Mouse (Mus musculus): ENCODE results near the gene Cacna1h. TPM values are rescaled to one million over a fixed set of nuclear protein-coding genes. Genes with fewer than 3 reads are reported as not detected.
A peak's percentile ranks its signal among the peaks of the same experiment; 100 is the strongest.

Gene Cacna1h
- polyA plus RNA-seq, 1 experiment from 2014 or later = 0.17 TPM

GRCm38 (mm10) chr17:25340003-25340402, 93.6 kb downstream of the Cacna1h start:
- H3K27me3 ChIP-seq (ENCODE audit: control insufficient read depth, insufficient read depth, low read depth, low read length) = no peaks in the 10 kb centered on the region
- H3K4me1 ChIP-seq (ENCODE audit: control insufficient read depth, low read depth, low read length) = peaks cover 2% of the 10 kb centered on the region
- no peak overlapping the region for H3K27ac ChIP-seq (ENCODE audit: low read length)
- 64% methylated on average over 6 of the region's 6 CpGs for WGBS (ENCODE audit: insufficient replicate concordance)
- ATAC-seq (ENCODE audit: low read depth) = peak; percentile 64
- H3K4me2 ChIP-seq (ENCODE audit: low read depth, low read length) = no peak overlapping the region
- no peak overlapping the region for H3K9ac ChIP-seq (ENCODE audit: low read depth, low read length)
- H3K36me3 ChIP-seq (ENCODE audit: control insufficient read depth, insufficient read depth) = no peaks in the 10 kb centered on the region
- no peak overlapping the region for H3K4me3 ChIP-seq (ENCODE audit: low read depth, low read length)
- no peaks in the 10 kb centered on the region for H3K9me3 ChIP-seq (replicated peaks; ENCODE audit: control insufficient read depth, low read length)

- peak; percentile 62 for ATAC-seq (ENCODE audit: low read depth)
- no peak overlapping the region for H3K4me2 ChIP-seq (ENCODE audit: low read depth, low read length)
- H3K9ac ChIP-seq (ENCODE audit: low read depth, low read length) = no peak overlapping the region
- peak overlapping the region; percentile 64 for H3K27ac ChIP-seq (ENCODE audit: low read length)
- H3K4me1 ChIP-seq (ENCODE audit: control insufficient read depth, low read depth, low read length) = peaks cover 2% of the 10 kb centered on the region
- no peaks in the 10 kb centered on the region for H3K9me3 ChIP-seq (replicated peaks; ENCODE audit: control insufficient read depth, low read length)
- WGBS (ENCODE audit: insufficient replicate concordance) = 51% methylated on average over 4 of the region's 4 CpGs
- H3K27me3 ChIP-seq (ENCODE audit: control insufficient read depth, insufficient read depth, low read depth, low read length) = no peaks in the 10 kb centered on the region; the same call in 1 of the 2 replicates
- no peaks in the 10 kb centered on the region for H3K36me3 ChIP-seq (ENCODE audit: control insufficient read depth, insufficient read depth)
- H3K4me3 ChIP-seq (ENCODE audit: low read depth, low read length) = no peak overlapping the region
Observed at GRCm38 (mm10) chr17:25338218-25338617, 95.4 kb downstream of the Cacna1h start.

GRCm38 (mm10) chr17:25333943-25334342, 99.6 kb downstream of the Cacna1h start:
- Histone ChIP-seq H3K27me3 (ENCODE audit: control insufficient read depth, insufficient read depth, low read depth, low read length) (no peaks in the 10 kb centered on the region; the same call in none of the 2 replicates), H3K4me3 (ENCODE audit: low read depth, low read length) (no peak overlapping the region), H3K4me2 (ENCODE audit: low read depth, low read length) (no peak overlapping the region), H3K36me3 (ENCODE audit: control insufficient read depth, insufficient read depth) (no peaks in the 10 kb centered on the region), H3K9ac (ENCODE audit: low read depth, low read length) (no peak overlapping the region), H3K9me3 (replicated peaks; ENCODE audit: control insufficient read depth, low read length) (no peaks in the 10 kb centered on the region), H3K27ac (ENCODE audit: low read length) (no peak overlapping the region), H3K4me1 (ENCODE audit: control insufficient read depth, low read depth, low read length) (no peaks in the 10 kb centered on the region; the same call in 1 of the 2 replicates)
- 2% methylated on average over 8 of the region's 8 CpGs for WGBS (ENCODE audit: insufficient replicate concordance)
- no peak for ATAC-seq (ENCODE audit: low read depth)

GRCm38 (mm10) chr17:25332321-25332720, 101.3 kb downstream of the Cacna1h start:
- no peaks in the 10 kb centered on the region for H3K36me3 ChIP-seq (ENCODE audit: control insufficient read depth, insufficient read depth)
- H3K9ac ChIP-seq (ENCODE audit: low read depth, low read length) = no peak overlapping the region
- H3K4me3 ChIP-seq (ENCODE audit: low read depth, low read length) = no peak overlapping the region
- no peaks in the 10 kb centered on the region; the same call in none of the 2 replicates for H3K27me3 ChIP-seq (ENCODE audit: control insufficient read depth, insufficient read depth, low read depth, low read length)
- no peak for ATAC-seq (ENCODE audit: low read depth)
- no peak overlapping the region for H3K27ac ChIP-seq (ENCODE audit: low read length)
- H3K4me1 ChIP-seq (ENCODE audit: control insufficient read depth, low read depth, low read length) = no peaks in the 10 kb centered on the region
- WGBS (ENCODE audit: insufficient replicate concordance) = 21% methylated on average over 9 of the region's 9 CpGs
- no peak overlapping the region for H3K4me2 ChIP-seq (ENCODE audit: low read depth, low read length)
- no peaks in the 10 kb centered on the region for H3K9me3 ChIP-seq (replicated peaks; ENCODE audit: control insufficient read depth, low read length)

Other genes starting within 250 kb of the Cacna1h start
- 14.2 and 15.1 TPM in 2 replicates for gene BC003965, start 249.2 kb downstream of the Cacna1h start, polyA plus RNA-seq (2015; fragmentation: Nextera tagmentation; extraction: Ambion mirVana)
- gene Unkl, start 245.4 kb downstream of the Cacna1h start, polyA plus RNA-seq (2015; fragmentation: Nextera tagmentation; extraction: Ambion mirVana) = 6.8 and 7.9 TPM in 2 replicates
- 17.8 and 19.9 TPM in 2 replicates for gene Gnptg, start 193.7 kb downstream of the Cacna1h start, polyA plus RNA-seq (2015; fragmentation: Nextera tagmentation; extraction: Ambion mirVana)
- gene Tsr3, start 193.6 kb downstream of the Cacna1h start, polyA plus RNA-seq (2015; fragmentation: Nextera tagmentation; extraction: Ambion mirVana) = 14.7 and 15.0 TPM in 2 replicates
- gene Baiap3, start 177.4 kb downstream of the Cacna1h start, polyA plus RNA-seq (2015; fragmentation: Nextera tagmentation; extraction: Ambion mirVana) = 0.46 and 0.57 TPM in 2 replicates
- gene Ube2i, start 159.2 kb downstream of the Cacna1h start, polyA plus RNA-seq (2015; fragmentation: Nextera tagmentation; extraction: Ambion mirVana) = 205 and 211 TPM in 2 replicates
- gene Prss34, start 135.4 kb downstream of the Cacna1h start, polyA plus RNA-seq (2015; fragmentation: Nextera tagmentation; extraction: Ambion mirVana) = 3.4 and 4.9 TPM in 2 replicates
- not detected in 2 replicates for gene Prss28, start 125.1 kb downstream of the Cacna1h start, polyA plus RNA-seq (2015; fragmentation: Nextera tagmentation; extraction: Ambion mirVana)
- gene Prss29, start 115.1 kb downstream of the Cacna1h start, polyA plus RNA-seq (2015; fragmentation: Nextera tagmentation; extraction: Ambion mirVana) = not detected in 2 replicates
- not detected in 2 replicates for gene Tpsab1, start 88.2 kb downstream of the Cacna1h start, polyA plus RNA-seq (2015; fragmentation: Nextera tagmentation; extraction: Ambion mirVana)
- gene Tpsb2, start 67.5 kb downstream of the Cacna1h start, polyA plus RNA-seq (2015; fragmentation: Nextera tagmentation; extraction: Ambion mirVana) = 0.47 and 0.65 TPM in 2 replicates
- gene Tpsg1, start 64.5 kb downstream of the Cacna1h start, polyA plus RNA-seq (2015; fragmentation: Nextera tagmentation; extraction: Ambion mirVana) = 0.44 and 0.51 TPM in 2 replicates
- gene Tekt4, start 20.8 kb upstream of the Cacna1h start, polyA plus RNA-seq (2015; fragmentation: Nextera tagmentation; extraction: Ambion mirVana) = 0.05 and 0.07 TPM in 2 replicates
- not detected in 2 replicates for gene Sstr5, start 63.5 kb upstream of the Cacna1h start, polyA plus RNA-seq (2015; fragmentation: Nextera tagmentation; extraction: Ambion mirVana)
- 0.14 and 0.34 TPM in 2 replicates for gene Sox8, start 136.9 kb upstream of the Cacna1h start, polyA plus RNA-seq (2015; fragmentation: Nextera tagmentation; extraction: Ambion mirVana)
- 11.4 and 13.4 TPM in 2 replicates for gene Lmf1, start 145.3 kb upstream of the Cacna1h start, polyA plus RNA-seq (2015; fragmentation: Nextera tagmentation; extraction: Ambion mirVana)

Data from liver, embryonic 16.5 days (tissue).